Mouse (Mus musculus) forebrain, embryonic 10.5 days (tissue): ENCODE measurements around the gene Vars2. TPM values are rescaled to one million over a fixed set of nuclear protein-coding genes. Genes with fewer than 3 reads are reported as not detected.

Experiments used
- DNase-seq: peaks from one replicate; pipeline ENCODE4 v3.0.0-alpha.2; 2017; ENCODE audit warnings: low spot score; ENCODE audit errors: extremely low spot score
- H3K27ac ChIP-seq: fragments of 300-500 bp; sonication (generic); 2 replicates; pipeline ENCODE4 v1.5.1; 2016; ENCODE audit warnings: mild to moderate bottlenecking
- H3K27me3 ChIP-seq: fragments of 300-500 bp; sonication (generic); 2 replicates; pipeline ENCODE4 v1.6.1; 2016; ENCODE audit warnings: mild to moderate bottlenecking; ENCODE audit not compliant: poor library complexity, severe bottlenecking
- H3K36me3 ChIP-seq: fragments of 300-500 bp; sonication (generic); replicated peaks from 2 replicates; pipeline ENCODE4 v1.6.1; 2016; ENCODE audit warnings: mild to moderate bottlenecking, moderate library complexity
- H3K4me1 ChIP-seq: fragments of 300-500 bp; sonication (generic); 2 replicates; pipeline ENCODE4 v1.6.1; 2016
- H3K4me3 ChIP-seq: fragments of 300-500 bp; sonication (generic); 2 replicates; pipeline ENCODE4 v1.5.1; 2016; ENCODE audit warnings: mild to moderate bottlenecking, moderate library complexity
- H3K9me3 ChIP-seq: fragments of 300-500 bp; sonication (generic); 2 replicates; pipeline ENCODE4 v1.6.1; 2016; ENCODE audit warnings: mild to moderate bottlenecking, moderate library complexity
- WGBS: fragments of 180-500 bp; shearing (Covaris S2); methylation state at CpG from one replicate; pipeline ENCODE4 v1.1.7; 2016; 5-methylcytosine and 5-hydroxymethylcytosine counted together
- polyA plus RNA-seq: library from polyadenylated mRNA; unstranded; fragments of >200 nt; fragmentation: Nextera tagmentation; extraction: Ambion mirVana; gene quantifications from 2 replicates; pipeline ENCODE4 v1.2.1, GENCODE M21; 2016

The Vars2 gene
- polyA plus RNA-seq, 1 experiment from 2014 or later: 19.3 TPM

DNA sequence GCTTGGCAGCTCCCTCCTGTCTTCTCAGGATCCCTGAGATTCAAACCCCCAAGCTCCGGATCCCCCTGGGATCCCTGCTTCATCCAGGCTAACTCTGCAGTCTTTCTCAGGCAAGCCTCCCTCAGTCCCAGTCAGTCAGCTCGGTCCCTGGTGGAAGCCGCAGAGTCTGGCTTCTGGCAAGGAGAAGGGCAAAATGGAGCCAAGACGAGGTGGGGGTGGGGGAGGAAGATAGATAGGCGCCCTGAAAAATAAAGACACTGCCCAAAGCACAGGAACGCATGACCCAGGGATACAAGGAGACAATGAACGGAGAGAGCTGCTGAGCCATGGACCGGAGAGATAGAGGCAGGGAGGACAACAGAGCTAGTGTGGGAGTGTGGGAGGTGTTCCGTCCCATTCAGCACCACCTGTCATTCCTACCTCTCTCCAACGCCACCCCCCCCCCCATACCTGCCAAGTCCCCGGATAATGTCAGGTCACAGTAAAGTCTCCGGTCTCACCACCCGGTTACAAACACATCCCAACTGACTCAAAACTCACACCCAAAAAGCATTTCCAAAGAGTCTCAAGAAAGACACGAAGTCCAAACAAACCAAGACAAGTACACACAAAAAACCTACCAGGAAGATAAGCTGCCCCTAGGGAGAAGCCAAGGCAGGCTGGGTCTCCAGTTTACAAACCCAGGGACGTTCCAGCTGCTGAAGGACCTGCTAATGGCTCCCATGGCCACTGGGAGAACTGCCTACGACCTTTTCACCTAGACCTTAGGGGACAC is 34.0 kb upstream of the Vars2 start:
- peaks cover 96% of the 10 kb centered on the region for H3K4me1 ChIP-seq
- peaks cover 57% of the 10 kb centered on the region for H3K27me3 ChIP-seq
- peak overlapping the region; percentile 99 for H3K27ac ChIP-seq
- peak; percentile 50 for DNase-seq
- peaks cover 17% of the 10 kb centered on the region for H3K36me3 ChIP-seq
- H3K4me3 ChIP-seq: peak overlapping the region; percentile 64
- no peaks in the 10 kb centered on the region for H3K9me3 ChIP-seq
- under 1% methylated on average over 16 of the region's 16 CpGs for WGBS

DNA sequence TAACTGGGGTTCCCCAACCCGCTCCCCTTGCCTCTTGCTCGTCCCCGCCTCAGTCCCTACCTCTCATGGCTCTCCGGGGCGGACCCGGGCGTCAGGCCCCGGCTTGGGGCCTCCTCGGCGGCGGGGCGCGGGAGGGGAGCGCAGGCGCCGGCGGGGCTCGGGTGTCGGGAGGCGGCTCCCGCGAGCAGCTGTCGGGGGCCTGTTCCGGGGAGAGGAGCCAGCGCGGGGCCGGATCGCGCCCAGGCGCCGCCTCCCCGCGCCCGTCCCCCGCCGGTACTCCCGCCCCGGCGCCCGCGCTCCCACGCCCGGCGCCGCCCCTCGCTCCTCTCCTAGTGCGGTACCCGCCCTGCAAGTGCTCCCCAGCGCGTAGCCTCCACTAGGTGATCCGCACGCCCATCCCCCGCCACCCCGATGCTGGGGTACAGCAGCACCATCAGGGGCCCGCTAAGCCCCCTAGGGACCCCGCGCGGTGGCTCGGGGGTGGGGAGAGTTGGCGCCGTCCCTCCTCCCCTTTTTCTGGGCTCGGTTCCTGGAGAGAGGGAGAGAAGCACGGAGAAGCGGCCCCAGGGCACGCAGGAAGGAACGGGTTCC is 33.1 kb upstream of the Vars2 start:
- peaks cover 26% of the 10 kb centered on the region for H3K36me3 ChIP-seq
- peaks cover 87% of the 10 kb centered on the region for H3K4me1 ChIP-seq
- H3K27me3 ChIP-seq: peaks cover 57% of the 10 kb centered on the region
- DNase-seq: peak; percentile 46
- peak overlapping the region; percentile 64 for H3K4me3 ChIP-seq
- H3K27ac ChIP-seq: peak overlapping the region; percentile 99
- WGBS: under 1% methylated on average over 61 of the region's 66 CpGs
- peaks cover 4% of the 10 kb centered on the region for H3K9me3 ChIP-seq

DNA sequence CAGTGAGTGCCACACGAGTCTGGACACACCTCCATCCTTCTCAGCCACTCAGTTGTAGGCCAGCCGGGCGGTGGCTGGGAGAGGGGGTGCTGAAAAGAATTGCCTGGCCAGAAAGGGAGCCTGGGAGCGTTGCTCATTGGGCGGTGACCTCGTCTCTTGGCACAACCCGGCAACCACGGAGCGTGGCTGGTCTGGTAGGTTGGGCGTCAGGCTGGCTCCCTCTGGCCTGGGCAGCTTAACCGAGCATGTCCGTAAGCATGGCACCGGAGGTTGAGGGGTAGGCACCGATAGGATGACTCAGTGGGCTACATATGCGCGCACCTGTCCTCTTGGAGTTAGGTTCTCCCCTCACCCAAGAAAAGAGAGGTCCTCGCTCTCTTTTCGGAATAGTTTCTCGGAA is 32.5 kb upstream of the Vars2 start:
- H3K4me1 ChIP-seq: peaks cover 81% of the 10 kb centered on the region
- under 1% methylated on average over 19 of the region's 19 CpGs for WGBS
- H3K27ac ChIP-seq: peak overlapping the region; percentile 99
- peak overlapping the region; percentile 64 for H3K4me3 ChIP-seq
- peaks cover 32% of the 10 kb centered on the region for H3K36me3 ChIP-seq
- peaks cover 57% of the 10 kb centered on the region for H3K27me3 ChIP-seq
- peak; percentile 43 for DNase-seq
- peaks cover 10% of the 10 kb centered on the region for H3K9me3 ChIP-seq

DNA sequence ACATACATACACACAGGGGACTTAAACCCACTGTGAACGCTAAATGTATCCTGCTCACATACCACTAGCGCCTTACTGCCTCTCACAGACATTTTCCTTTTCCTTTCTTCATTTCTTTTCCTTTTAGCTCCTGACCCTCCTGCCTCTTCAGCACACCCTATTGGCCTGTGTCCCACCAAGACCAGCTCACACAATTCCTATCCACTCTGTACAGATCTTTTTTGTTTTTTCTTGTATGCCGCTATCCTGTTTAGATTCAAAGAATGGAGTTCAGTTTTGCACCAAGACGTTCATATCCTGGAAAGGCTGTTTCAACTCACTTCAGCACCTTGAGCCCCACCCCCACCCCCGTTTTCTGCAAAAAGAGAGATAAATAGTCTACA is 31.1 kb upstream of the Vars2 start:
- Histone ChIP-seq H3K4me1 (peaks cover 68% of the 10 kb centered on the region), H3K27me3 (peaks cover 50% of the 10 kb centered on the region), H3K36me3 (peaks cover 45% of the 10 kb centered on the region), H3K9me3 (peaks cover 10% of the 10 kb centered on the region), H3K27ac (peak overlapping the region; percentile 99), H3K4me3 (peak overlapping the region; percentile 64)
- 33% methylated on average over 5 of the region's 5 CpGs for WGBS
- DNase-seq: no peak

DNA sequence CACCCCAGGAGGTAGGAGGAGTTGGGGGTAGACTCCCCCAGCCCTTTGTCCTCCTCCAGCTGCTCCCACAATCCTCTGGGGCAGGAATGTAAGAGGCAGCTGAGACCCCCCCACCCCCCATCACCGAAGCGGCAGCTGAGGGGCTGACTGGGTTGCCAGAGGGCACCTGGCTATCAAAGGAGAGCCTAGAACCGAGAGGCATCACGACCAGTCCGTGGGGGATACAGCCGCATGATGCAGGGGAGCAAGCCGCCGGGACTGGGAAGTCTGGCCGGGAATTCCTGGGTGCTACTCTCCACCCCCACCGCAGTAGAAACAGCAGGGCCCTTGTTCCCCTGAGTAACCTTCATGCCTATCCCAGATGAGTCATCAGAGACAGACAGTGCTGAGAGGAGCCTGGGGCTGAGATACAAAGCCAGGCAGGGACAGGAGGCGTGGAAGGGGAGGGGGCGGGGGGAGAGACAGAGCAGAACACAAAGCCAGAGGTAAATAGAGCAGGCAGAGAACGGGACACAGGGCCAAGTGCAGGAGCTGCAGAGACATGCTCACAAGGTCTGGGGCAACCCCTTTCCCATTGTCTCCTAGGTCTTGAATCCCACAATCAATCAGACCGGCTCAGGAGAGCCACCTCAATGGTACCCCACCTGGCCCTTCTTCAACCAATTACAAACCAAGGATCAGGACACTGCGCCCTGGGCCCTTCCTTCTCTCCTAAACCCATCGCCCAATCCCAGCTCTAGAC is 30.5 kb upstream of the Vars2 start:
- H3K27ac ChIP-seq: peak overlapping the region; percentile 99
- peaks cover 10% of the 10 kb centered on the region for H3K9me3 ChIP-seq
- H3K36me3 ChIP-seq: peaks cover 51% of the 10 kb centered on the region
- 1% methylated on average over 16 of the region's 16 CpGs for WGBS
- H3K4me1 ChIP-seq: peaks cover 64% of the 10 kb centered on the region
- H3K4me3 ChIP-seq: peak overlapping the region; percentile 64
- H3K27me3 ChIP-seq: peaks cover 50% of the 10 kb centered on the region
- peak; percentile 72 for DNase-seq

DNA sequence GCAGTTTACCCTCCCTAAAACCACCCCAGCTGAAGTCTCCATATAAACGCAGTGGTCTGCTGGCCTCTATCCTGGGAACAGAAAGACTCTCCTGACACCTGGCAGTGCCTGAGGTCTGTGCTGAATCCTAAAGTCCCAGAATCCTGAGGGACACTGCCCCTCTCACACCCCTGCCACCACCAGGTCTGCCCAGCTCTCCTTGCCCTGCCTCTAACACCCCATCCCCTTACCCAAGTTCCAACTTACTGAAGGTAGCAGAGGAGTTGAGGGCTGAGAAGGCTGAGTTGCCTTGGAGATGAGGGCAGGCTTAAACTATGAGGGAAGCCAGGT is 30.0 kb upstream of the Vars2 start:
- H3K4me1 ChIP-seq: peaks cover 58% of the 10 kb centered on the region
- H3K4me3 ChIP-seq: peak overlapping the region; percentile 64
- H3K27ac ChIP-seq: peak overlapping the region; percentile 99
- H3K27me3 ChIP-seq: peaks cover 45% of the 10 kb centered on the region
- 11% methylated on average over 1 of the region's 1 CpGs for WGBS
- DNase-seq: no peak
- peaks cover 56% of the 10 kb centered on the region for H3K36me3 ChIP-seq
- H3K9me3 ChIP-seq: peaks cover 10% of the 10 kb centered on the region

DNA sequence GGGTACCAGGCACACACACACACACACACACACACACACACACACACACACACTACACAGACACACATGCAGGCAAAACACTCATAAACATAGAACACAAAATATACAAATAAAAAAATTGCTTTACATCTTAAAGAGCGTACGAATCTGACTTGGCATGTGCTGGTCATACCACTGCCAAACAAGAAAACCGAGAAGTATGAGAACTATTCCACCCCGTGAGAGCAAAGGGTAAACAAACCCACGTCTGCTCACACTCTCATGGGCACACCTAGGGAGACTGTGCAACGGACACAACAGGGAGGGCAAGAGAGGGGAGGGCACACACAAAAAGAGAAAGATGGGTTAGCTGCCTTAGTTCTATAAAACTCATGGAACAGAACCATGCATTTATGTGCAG is 29.3 kb upstream of the Vars2 start:
- H3K27me3 ChIP-seq: peaks cover 38% of the 10 kb centered on the region
- peak overlapping the region; percentile 99 for H3K27ac ChIP-seq
- DNase-seq: no peak
- H3K4me1 ChIP-seq: peaks cover 51% of the 10 kb centered on the region
- peaks cover 10% of the 10 kb centered on the region for H3K9me3 ChIP-seq
- H3K36me3 ChIP-seq: peaks cover 63% of the 10 kb centered on the region
- peak overlapping the region; percentile 64 for H3K4me3 ChIP-seq
- 73% methylated on average over 6 of the region's 6 CpGs for WGBS

DNA sequence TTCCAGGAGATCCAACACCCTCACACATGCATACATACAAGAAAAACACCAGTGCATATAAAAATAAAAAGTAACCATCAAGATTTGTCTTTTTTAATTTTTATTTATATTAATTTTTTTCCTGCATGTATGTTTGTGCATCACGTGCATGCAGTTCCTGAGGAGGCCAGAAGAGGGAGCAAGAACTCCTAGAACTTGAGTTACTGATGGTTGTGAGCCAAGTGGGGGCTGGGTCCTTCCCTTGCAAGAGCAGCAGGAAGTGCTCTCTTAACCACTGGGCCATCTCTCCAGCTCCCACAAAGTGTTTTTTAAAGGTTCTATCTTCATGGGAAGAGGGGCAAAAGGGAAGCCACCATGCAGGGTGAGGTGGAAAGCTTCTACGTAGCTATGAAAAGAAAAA is 27.9 kb upstream of the Vars2 start:
- H3K9me3 ChIP-seq: peaks cover 10% of the 10 kb centered on the region
- H3K27ac ChIP-seq: no peak overlapping the region
- 93% methylated on average over 2 of the region's 2 CpGs for WGBS
- H3K27me3 ChIP-seq: peaks cover 24% of the 10 kb centered on the region
- peaks cover 39% of the 10 kb centered on the region for H3K4me1 ChIP-seq
- no peak overlapping the region for H3K4me3 ChIP-seq
- no peak for DNase-seq
- peaks cover 77% of the 10 kb centered on the region for H3K36me3 ChIP-seq

DNA sequence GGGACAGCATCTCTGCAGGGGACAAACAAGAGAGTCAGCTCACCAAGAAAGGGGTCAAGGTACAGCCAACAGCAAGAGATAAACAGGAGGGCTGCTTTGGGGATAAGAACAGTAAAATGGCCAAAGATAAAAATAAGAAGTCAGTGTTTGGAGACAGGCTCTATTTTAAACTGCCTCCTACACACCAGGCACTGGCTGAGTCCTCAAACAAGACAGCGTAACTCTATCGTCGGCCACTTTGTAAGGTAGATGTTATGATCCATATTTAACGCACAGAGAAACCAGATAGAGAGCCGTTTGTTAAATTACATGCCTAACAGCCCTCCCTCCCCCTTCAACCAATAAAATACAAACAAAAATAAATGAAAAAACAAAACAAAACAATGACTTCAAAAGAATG is 26.5 kb upstream of the Vars2 start:
- peaks cover 80% of the 10 kb centered on the region for H3K36me3 ChIP-seq
- H3K4me3 ChIP-seq: no peak overlapping the region
- no peak overlapping the region for H3K27ac ChIP-seq
- peaks cover 25% of the 10 kb centered on the region for H3K4me1 ChIP-seq
- H3K9me3 ChIP-seq: peaks cover 10% of the 10 kb centered on the region
- H3K27me3 ChIP-seq: peaks cover 12% of the 10 kb centered on the region; the same call in 1 of the 2 replicates
- no peak for DNase-seq
- WGBS: 93% methylated on average over 5 of the region's 5 CpGs

DNA sequence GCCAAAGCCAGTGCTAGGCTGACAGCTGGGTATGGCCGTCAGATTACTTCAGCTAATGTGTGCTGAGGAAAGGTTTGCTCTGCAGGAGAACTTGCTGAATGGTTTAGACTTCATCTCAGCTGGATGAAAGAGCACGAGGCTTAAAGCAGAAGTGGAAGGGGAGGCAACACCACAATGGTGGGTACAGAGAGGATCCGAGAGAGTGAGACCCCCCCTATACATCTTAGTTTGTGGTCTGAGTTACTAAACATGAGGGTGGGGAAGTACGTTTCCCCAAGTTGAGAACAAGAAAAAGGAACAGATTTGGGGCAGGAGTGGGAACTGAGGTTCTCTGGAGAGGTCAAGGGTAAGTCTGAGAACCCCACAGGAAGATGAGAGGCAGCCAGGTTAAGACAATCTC is 25.0 kb upstream of the Vars2 start:
- Histone ChIP-seq H3K27ac (no peak overlapping the region), H3K4me3 (no peak overlapping the region), H3K4me1 (peaks cover 10% of the 10 kb centered on the region), H3K27me3 (peaks cover 1% of the 10 kb centered on the region; the same call in 1 of the 2 replicates), H3K36me3 (peaks cover 94% of the 10 kb centered on the region), H3K9me3 (peaks cover 10% of the 10 kb centered on the region)
- WGBS: 86% methylated on average over 4 of the region's 4 CpGs
- no peak for DNase-seq

DNA sequence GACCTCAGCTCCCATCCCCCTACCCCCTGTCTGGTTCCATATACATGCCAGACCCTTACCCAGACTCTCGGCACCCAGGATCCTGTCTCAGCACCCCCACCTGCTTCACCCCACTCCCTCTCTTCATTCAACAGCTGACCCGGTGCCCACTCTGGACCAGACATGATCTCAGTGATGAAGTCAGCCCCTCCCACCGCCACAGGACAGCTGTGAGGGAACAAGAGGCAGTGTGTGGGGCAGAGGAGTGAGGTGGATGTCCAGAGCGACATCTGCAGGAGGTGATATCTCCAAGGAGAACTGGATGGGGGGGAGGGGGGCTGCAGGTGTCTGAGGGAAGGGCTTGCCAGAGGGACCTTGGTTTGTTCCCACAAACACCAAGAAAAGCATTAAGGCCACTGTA is 24.4 kb upstream of the Vars2 start:
- H3K36me3 ChIP-seq: peaks cover 99% of the 10 kb centered on the region
- H3K4me3 ChIP-seq: no peak overlapping the region; the same call in 1 of the 2 replicates
- peaks cover 10% of the 10 kb centered on the region for H3K9me3 ChIP-seq
- H3K27me3 ChIP-seq: no peaks in the 10 kb centered on the region
- H3K4me1 ChIP-seq: peaks cover 4% of the 10 kb centered on the region
- no peak overlapping the region for H3K27ac ChIP-seq
- no peak for DNase-seq
- 88% methylated on average over 4 of the region's 4 CpGs for WGBS

DNA sequence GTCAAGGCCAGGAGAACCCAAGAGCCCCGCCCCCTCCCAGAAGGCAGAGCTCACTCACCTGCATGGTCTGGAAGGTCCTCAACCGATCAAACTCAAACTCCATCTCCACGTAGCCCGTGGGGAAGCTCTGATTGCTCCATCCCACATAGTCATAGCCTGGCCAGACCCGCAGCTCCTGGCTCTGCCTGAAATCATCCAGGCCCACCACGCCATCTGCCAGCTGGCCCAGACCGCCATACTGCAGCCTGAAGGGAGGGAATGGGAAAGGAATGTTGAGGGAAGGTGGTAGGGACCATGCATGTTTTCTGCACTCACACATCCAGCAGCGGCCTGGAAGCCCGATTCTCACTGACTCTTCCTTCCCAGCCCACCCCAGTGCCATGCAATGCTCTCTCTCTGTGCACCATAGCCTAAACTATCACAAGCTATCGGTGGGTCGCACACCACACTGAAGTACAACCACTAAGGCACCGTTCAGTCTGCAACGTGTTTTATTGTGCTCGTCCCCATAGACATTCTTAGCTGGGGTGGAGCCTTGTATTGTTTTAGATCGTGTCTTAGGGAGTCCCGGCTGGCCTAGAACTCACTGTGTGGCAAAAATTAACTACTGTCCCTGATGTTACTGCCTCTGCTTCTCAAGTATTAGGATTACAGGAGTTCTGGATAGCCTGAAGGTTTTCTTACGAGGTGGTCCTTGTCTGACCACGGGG is 22.7 kb upstream of the Vars2 start:
- Histone ChIP-seq H3K27me3 (no peaks in the 10 kb centered on the region), H3K4me1 (peaks cover 12% of the 10 kb centered on the region), H3K36me3 (peaks cover 99% of the 10 kb centered on the region), H3K27ac (no peak overlapping the region), H3K4me3 (no peak overlapping the region), H3K9me3 (peaks cover 2% of the 10 kb centered on the region; the same call in 1 of the 2 replicates)
- DNase-seq: no peak
- 94% methylated on average over 18 of the region's 18 CpGs for WGBS
